Mouse (Mus musculus) liver, postnatal 0 days (tissue): ENCODE data around the gene Jup.

Experiments used
- CTCF ChIP-seq: sonication (generic); IDR thresholded peaks from 2 replicates; pipeline ENCODE4 v1.5.1; 2016; ENCODE audit warnings: antibody characterized with exemption, low read depth
- EP300 ChIP-seq: IDR thresholded peaks from 2 replicates; pipeline ENCODE4 v1.6.1; 2016; ENCODE audit warnings: antibody characterized with exemption, low read depth, mild to moderate bottlenecking

DNA sequence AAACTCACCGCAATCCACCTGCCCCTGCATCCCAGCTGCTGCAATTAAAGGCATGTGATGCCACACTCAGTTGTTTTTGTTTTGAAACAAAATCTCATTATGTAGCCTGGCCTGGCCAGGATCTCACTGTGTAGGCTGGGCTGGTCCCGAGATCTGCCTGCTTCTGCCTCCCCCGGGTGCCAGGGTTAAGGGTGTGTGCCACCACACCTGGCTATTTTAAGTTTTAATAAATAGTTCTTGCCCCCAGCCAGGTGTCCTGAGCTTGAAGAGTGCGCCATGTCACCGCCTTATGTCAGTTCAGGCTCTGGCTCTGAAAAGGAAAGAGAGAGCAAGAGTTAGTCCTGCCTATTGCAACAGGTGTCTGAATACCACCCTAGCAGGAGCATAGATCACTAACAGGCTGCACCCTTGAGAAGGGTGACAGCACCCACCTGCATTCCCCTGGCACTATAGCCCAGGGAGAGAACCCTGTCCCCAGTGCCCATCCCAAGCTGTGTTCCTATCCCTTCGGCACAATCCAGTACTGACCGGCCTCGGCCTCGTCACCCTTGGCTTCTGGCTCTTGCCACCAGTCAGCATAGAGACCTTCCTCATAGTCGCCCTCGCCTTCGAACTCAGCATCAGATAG, 11.4 kb upstream of the Jup start:
- TF ChIP-seq CTCF (no peak), EP300 (no peak)
